Mouse (Mus musculus): Measurements from ENCODE around the gene Olfr1030. TPM values are rescaled to one million over a fixed set of nuclear protein-coding genes. Genes with fewer than 3 reads are reported as not detected.
"Not testable (repeated sequence)": the region's sequence is repeated elsewhere in the genome, so short reads cannot be mapped to it uniquely, and the experiment has no call there.

Olfr1030 gene
- not detected in 2 replicates for polyA plus RNA-seq (2015; fragmentation: Nextera tagmentation; extraction: Ambion mirVana)

DNA sequence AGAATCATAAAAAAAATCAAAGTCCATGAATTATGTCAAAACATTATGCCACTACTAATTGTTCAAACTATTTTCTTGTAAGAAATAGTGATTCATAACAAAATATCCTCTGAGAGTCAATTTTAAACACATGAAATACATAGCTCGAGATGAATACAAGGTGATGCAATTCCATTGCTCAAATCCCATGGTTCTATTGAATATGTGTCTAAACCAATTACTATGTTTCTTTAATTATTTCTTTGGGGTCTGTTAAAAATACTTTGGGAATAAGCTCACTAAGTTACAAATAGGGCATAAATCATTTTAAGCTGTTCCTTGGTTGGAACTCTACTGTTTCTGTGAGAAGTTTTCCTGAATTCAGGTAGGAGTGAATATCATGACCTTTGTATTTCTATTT lies at the start of gene Olfr1030:
Gene Olfr1030, plus strand, starts transcription at position 301 of the 400 bp plus-strand sequence.
- no peaks in the 10 kb centered on the region for H3K4me1 ChIP-seq
- H3K4me2 ChIP-seq = no peak within 1 kb of the TSS
- H3K9ac ChIP-seq = no peak within 1 kb of the TSS
- H3K27me3 ChIP-seq (replicated peaks) = no peaks in the 10 kb centered on the region
- H3K4me3 ChIP-seq = no peak within 1 kb of the TSS
- no peak within 1 kb of the TSS for H3K27ac ChIP-seq
- H3K36me3 ChIP-seq (replicated peaks) = no peaks in the 10 kb centered on the region
- 74% methylated on average over 1 of the region's 1 CpGs for WGBS
- no peak for ATAC-seq (replicated peaks)
- H3K9me3 ChIP-seq = no peaks in the 10 kb centered on the region

DNA sequence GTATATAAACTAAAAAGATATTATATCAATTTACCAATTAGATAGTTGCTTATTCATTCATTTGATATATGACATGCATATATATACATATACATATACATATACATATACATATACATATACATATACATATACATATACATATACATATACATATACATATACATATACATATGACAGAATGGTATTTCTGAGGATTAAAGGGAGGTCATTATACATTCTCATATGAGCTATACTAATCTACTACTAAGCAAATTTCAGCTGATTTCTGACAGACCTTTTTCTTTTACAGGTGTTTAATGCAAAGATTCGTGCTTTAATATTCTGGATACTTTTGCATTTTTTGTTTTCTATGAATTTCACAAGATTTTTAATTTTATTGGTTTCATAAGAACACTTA lies 28.9 kb upstream of the Olfr1030 start, which contains the start of gene Olfr1028:
Gene Olfr1028, plus strand, starts transcription at position 301 of the 400 bp plus-strand sequence.
- H3K4me3 ChIP-seq = no peak within 1 kb of the TSS
- ATAC-seq (replicated peaks) = no peak
- no peaks in the 10 kb centered on the region for H3K4me1 ChIP-seq
- no peak within 1 kb of the TSS for H3K27ac ChIP-seq
- H3K9me3 ChIP-seq = no peaks in the 10 kb centered on the region
- no peak within 1 kb of the TSS for H3K4me2 ChIP-seq
- H3K36me3 ChIP-seq (replicated peaks) = no peaks in the 10 kb centered on the region
- H3K27me3 ChIP-seq (replicated peaks) = no peaks in the 10 kb centered on the region
- WGBS = 76% methylated on average over 1 of the region's 1 CpGs
- H3K9ac ChIP-seq = no peak within 1 kb of the TSS

DNA sequence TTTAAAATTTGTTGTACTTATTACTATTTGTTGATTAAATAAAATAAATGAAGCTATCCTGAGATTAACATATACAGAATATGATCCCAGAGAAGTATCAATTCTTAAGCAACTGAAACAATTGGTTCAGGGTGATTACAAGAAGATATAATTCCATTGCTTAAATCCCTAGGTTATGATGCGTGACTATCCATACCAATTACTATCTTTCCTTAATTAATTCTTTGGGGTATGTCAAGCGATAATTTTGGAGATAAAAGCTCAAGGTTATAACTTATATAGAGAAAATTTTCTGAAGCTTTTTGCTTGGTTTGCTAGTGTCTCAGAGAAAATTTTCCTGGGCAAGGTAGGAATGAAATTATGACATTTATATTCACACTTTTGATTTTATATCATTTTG lies 5.5 kb upstream of the Olfr1030 start, which contains the start of gene Olfr1029:
Gene Olfr1029, plus strand, starts transcription at position 301 of the 400 bp plus-strand sequence.
- H3K4me3 ChIP-seq = no peak within 1 kb of the TSS
- ATAC-seq (replicated peaks) = no peak
- H3K4me2 ChIP-seq = no peak within 1 kb of the TSS
- H3K27me3 ChIP-seq (replicated peaks) = no peaks in the 10 kb centered on the region
- H3K4me1 ChIP-seq = no peaks in the 10 kb centered on the region
- WGBS = 85% methylated on average over 2 of the region's 2 CpGs
- H3K36me3 ChIP-seq (replicated peaks) = no peaks in the 10 kb centered on the region
- H3K9ac ChIP-seq = no peak within 1 kb of the TSS
- no peaks in the 10 kb centered on the region for H3K9me3 ChIP-seq
- H3K27ac ChIP-seq = no peak within 1 kb of the TSS

DNA sequence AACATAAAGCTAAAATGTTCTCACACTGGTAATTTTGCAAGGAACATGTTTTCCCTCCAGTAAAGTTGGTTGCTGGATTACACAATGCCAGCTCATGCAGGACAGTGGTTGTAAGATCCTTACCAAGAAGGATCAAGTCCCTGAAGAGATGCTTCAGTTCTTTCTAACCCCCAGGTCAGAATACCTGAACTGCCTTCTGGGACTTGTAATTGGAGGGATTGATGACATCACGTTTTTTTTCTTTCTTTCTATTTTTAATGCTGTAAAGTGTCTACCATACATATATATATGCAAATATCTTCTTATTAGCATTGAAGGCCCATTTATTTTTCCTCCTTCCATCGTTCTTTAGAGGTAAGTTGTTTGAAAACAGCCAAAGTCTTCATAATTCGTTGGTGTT lies 10.9 kb downstream of the Olfr1030 start, which contains the start of gene Olfr1031:
Gene Olfr1031, plus strand, starts transcription at position 301 of the 400 bp plus-strand sequence.
- H3K4me1 ChIP-seq = no peaks in the 10 kb centered on the region
- no peak within 1 kb of the TSS for H3K4me2 ChIP-seq
- H3K27ac ChIP-seq = no peak within 1 kb of the TSS
- H3K4me3 ChIP-seq = no peak within 1 kb of the TSS
- H3K27me3 ChIP-seq (replicated peaks) = no peaks in the 10 kb centered on the region
- no peak within 1 kb of the TSS for H3K9ac ChIP-seq
- no peaks in the 10 kb centered on the region for H3K36me3 ChIP-seq (replicated peaks)
- 65% methylated on average over 3 of the region's 3 CpGs for WGBS
- ATAC-seq (replicated peaks) = no peak
- H3K9me3 ChIP-seq = no peaks in the 10 kb centered on the region

DNA sequence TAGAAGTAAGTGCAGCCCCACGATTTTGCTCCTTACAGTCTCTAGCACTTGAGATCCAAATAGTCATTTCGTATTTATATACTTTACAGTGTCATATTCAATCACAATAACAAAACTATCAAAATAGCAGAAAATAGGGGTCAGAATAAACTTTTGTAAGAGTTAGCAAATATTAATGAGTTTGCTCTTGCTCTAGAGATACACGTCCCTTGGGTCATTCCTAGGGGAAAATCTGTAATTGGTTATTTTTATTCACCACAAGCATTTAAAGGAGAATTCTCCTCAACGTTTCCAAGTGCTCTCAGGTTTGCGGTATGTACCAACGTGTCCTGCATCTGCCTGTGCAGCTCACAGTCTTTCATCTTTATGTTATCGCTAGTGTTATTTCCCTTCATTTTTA lies 26.2 kb downstream of the Olfr1030 start, which contains the start of gene Olfr1032:
Gene Olfr1032, plus strand, starts transcription at position 301 of the 400 bp plus-strand sequence.
- Histone ChIP-seq H3K9ac (no peak within 1 kb of the TSS), H3K9me3 (no peaks in the 10 kb centered on the region), H3K4me2 (no peak within 1 kb of the TSS), H3K27me3 (replicated peaks) (no peaks in the 10 kb centered on the region), H3K4me3 (no peak within 1 kb of the TSS), H3K36me3 (replicated peaks) (no peaks in the 10 kb centered on the region), H3K27ac (no peak within 1 kb of the TSS), H3K4me1 (no peaks in the 10 kb centered on the region)
- 86% methylated on average over 7 of the region's 7 CpGs for WGBS
- no peak for ATAC-seq (replicated peaks)

DNA sequence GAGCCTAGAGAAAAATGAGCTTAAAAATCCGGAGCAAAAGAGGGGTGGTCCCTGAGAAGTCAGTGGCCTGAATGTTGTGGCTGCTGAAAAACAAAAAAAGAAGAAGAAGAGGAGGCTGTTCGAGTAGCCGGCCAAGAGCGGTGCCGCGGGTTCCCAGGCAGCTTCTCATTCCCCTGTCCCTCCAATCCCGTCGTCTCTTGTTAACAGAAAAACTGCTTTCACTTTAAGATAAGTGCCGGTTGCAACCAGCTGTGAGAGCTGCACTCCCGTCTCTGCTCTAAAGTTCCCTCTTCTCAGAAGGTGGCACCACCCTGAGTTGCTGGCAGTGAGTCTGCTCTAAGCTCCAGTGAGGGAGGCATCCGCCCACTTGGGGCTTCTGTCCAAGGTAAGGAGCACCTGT lies 41.3 kb downstream of the Olfr1030 start, which contains the start of gene Olfr1033:
Gene Olfr1033, plus strand, starts transcription at position 228 of the 400 bp plus-strand sequence.
- not testable (repeated sequence) for H3K36me3 ChIP-seq (replicated peaks); ATAC-seq (replicated peaks); H3K27ac ChIP-seq; H3K9me3 ChIP-seq; H3K4me1 ChIP-seq; H3K27me3 ChIP-seq (replicated peaks)
- peak within 1 kb of the TSS; percentile 47 for H3K4me2 ChIP-seq
- 8% methylated on average over 11 of the region's 11 CpGs for WGBS
- H3K4me3 ChIP-seq = peak within 1 kb of the TSS; percentile 36
- H3K9ac ChIP-seq = 0 out of 2 replicates have a peak within 1 kb of the TSS, but pooled peaks have one; percentile 14

DNA sequence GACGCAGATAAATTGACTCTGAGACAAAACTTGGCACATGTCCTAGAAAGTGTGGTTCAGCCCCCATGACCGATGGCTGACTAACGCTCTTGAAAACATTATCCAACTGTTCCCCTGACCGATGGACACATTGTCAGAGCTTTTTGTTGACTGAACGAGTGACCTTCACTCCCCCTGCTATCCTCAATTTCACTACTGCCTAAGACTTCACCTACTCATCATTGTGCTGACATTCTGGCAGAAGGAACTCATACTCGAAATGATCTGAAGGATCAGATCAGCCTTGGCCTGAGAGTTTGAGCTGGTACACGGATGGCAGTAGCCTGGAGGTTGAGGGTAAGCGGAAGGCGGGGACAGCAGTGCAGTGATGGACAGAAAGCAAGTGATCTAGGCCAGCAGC lies 42.4 kb downstream of the Olfr1030 start:
- not testable (repeated sequence) for H3K27ac ChIP-seq; H3K27me3 ChIP-seq (replicated peaks); ATAC-seq (replicated peaks); H3K36me3 ChIP-seq (replicated peaks); H3K9me3 ChIP-seq; H3K4me1 ChIP-seq; H3K4me3 ChIP-seq; H3K9ac ChIP-seq; H3K4me2 ChIP-seq
- 78% methylated on average over 5 of the region's 9 CpGs for WGBS

Other genes starting within 250 kb of the Olfr1030 start
- not detected in 2 replicates for gene Olfr1012, start 216.5 kb upstream of the Olfr1030 start, polyA plus RNA-seq (2015; fragmentation: Nextera tagmentation; extraction: Ambion mirVana)
- not detected in 2 replicates for gene Olfr1013, start 212.2 kb upstream of the Olfr1030 start, polyA plus RNA-seq (2015; fragmentation: Nextera tagmentation; extraction: Ambion mirVana)
- gene Olfr1014, start 206.6 kb upstream of the Olfr1030 start, polyA plus RNA-seq (2015; fragmentation: Nextera tagmentation; extraction: Ambion mirVana) = not detected in 2 replicates
- gene Olfr1015, start 197.3 kb upstream of the Olfr1030 start, polyA plus RNA-seq (2015; fragmentation: Nextera tagmentation; extraction: Ambion mirVana) = not detected in 2 replicates
- not detected in 2 replicates for gene Olfr1016, start 176.7 kb upstream of the Olfr1030 start, polyA plus RNA-seq (2015; fragmentation: Nextera tagmentation; extraction: Ambion mirVana)
- gene Olfr1018, start 160.8 kb upstream of the Olfr1030 start, polyA plus RNA-seq (2015; fragmentation: Nextera tagmentation; extraction: Ambion mirVana) = not detected in 2 replicates
- not detected in 2 replicates for gene Olfr1019, start 133.8 kb upstream of the Olfr1030 start, polyA plus RNA-seq (2015; fragmentation: Nextera tagmentation; extraction: Ambion mirVana)
- gene Olfr1020, start 132.2 kb upstream of the Olfr1030 start, polyA plus RNA-seq (2015; fragmentation: Nextera tagmentation; extraction: Ambion mirVana) = not detected in 2 replicates
- gene Olfr1022, start 110.7 kb upstream of the Olfr1030 start, polyA plus RNA-seq (2015; fragmentation: Nextera tagmentation; extraction: Ambion mirVana) = not detected in 2 replicates
- gene Olfr1023, start 93.6 kb upstream of the Olfr1030 start, polyA plus RNA-seq (2015; fragmentation: Nextera tagmentation; extraction: Ambion mirVana) = not detected in 2 replicates
- gene Olfr1024, start 74.2 kb upstream of the Olfr1030 start, polyA plus RNA-seq (2015; fragmentation: Nextera tagmentation; extraction: Ambion mirVana) = not detected in 2 replicates
- gene Olfr1025-ps1, start 64.1 kb upstream of the Olfr1030 start, polyA plus RNA-seq (2015; fragmentation: Nextera tagmentation; extraction: Ambion mirVana) = not detected in 2 replicates
- not detected in 2 replicates for gene Olfr1026, start 57.7 kb upstream of the Olfr1030 start, polyA plus RNA-seq (2015; fragmentation: Nextera tagmentation; extraction: Ambion mirVana)
- not detected in 2 replicates for gene Olfr1028, start 28.8 kb upstream of the Olfr1030 start, polyA plus RNA-seq (2015; fragmentation: Nextera tagmentation; extraction: Ambion mirVana)
- not detected in 2 replicates for gene Olfr1029, start 5.4 kb upstream of the Olfr1030 start, polyA plus RNA-seq (2015; fragmentation: Nextera tagmentation; extraction: Ambion mirVana)
- not detected in 2 replicates for gene Olfr1031, start 11.0 kb downstream of the Olfr1030 start, polyA plus RNA-seq (2015; fragmentation: Nextera tagmentation; extraction: Ambion mirVana)
- not detected in 2 replicates for gene Olfr1032, start 26.3 kb downstream of the Olfr1030 start, polyA plus RNA-seq (2015; fragmentation: Nextera tagmentation; extraction: Ambion mirVana)
- gene Olfr1033, start 41.4 kb downstream of the Olfr1030 start, polyA plus RNA-seq (2015; fragmentation: Nextera tagmentation; extraction: Ambion mirVana) = not detected in 2 replicates
- gene Olfr1034, start 66.6 kb downstream of the Olfr1030 start, polyA plus RNA-seq (2015; fragmentation: Nextera tagmentation; extraction: Ambion mirVana) = not detected in 2 replicates
- gene Olfr1036, start 94.7 kb downstream of the Olfr1030 start, polyA plus RNA-seq (2015; fragmentation: Nextera tagmentation; extraction: Ambion mirVana) = not detected in 2 replicates
- not detected in 2 replicates for gene Olfr1037, start 108.1 kb downstream of the Olfr1030 start, polyA plus RNA-seq (2015; fragmentation: Nextera tagmentation; extraction: Ambion mirVana)
- not detected in 2 replicates for gene Olfr1039, start 156.7 kb downstream of the Olfr1030 start, polyA plus RNA-seq (2015; fragmentation: Nextera tagmentation; extraction: Ambion mirVana)
- not detected in 2 replicates for gene Olfr1040, start 167.5 kb downstream of the Olfr1030 start, polyA plus RNA-seq (2015; fragmentation: Nextera tagmentation; extraction: Ambion mirVana)
- not detected in 2 replicates for gene Olfr1042, start 182.6 kb downstream of the Olfr1030 start, polyA plus RNA-seq (2015; fragmentation: Nextera tagmentation; extraction: Ambion mirVana)
- not detected in 2 replicates for gene Olfr1043, start 188.2 kb downstream of the Olfr1030 start, polyA plus RNA-seq (2015; fragmentation: Nextera tagmentation; extraction: Ambion mirVana)
- gene Olfr1044, start 198.5 kb downstream of the Olfr1030 start, polyA plus RNA-seq (2015; fragmentation: Nextera tagmentation; extraction: Ambion mirVana) = not detected in 2 replicates
- not detected in 2 replicates for gene Olfr52, start 206.4 kb downstream of the Olfr1030 start, polyA plus RNA-seq (2015; fragmentation: Nextera tagmentation; extraction: Ambion mirVana)
- gene Olfr1045, start 223.7 kb downstream of the Olfr1030 start, polyA plus RNA-seq (2015; fragmentation: Nextera tagmentation; extraction: Ambion mirVana) = not detected in 2 replicates
- not detected in 2 replicates for gene Olfr1046, start 240.0 kb downstream of the Olfr1030 start, polyA plus RNA-seq (2015; fragmentation: Nextera tagmentation; extraction: Ambion mirVana)

Measured in midbrain, embryonic 15.5 days (tissue).